Mouse (Mus musculus) cortical plate, adult 2 months (tissue): ENCODE data around the gene Dhtkd1.

Experiments used
- CTCF ChIP-seq: fragments of 200-500 bp; IDR thresholded peaks from 2 replicates; pipeline ENCODE4 v1.5.1; 2011; ENCODE audit warnings: mild to moderate bottlenecking, control low read depth, low read length; ENCODE audit not compliant: insufficient read depth; ENCODE audit errors: extremely low read depth
- POLR2A ChIP-seq: fragments of 200-500 bp; IDR thresholded peaks from 2 replicates; pipeline ENCODE4 v1.6.1; 2011; ENCODE audit warnings: mild to moderate bottlenecking, low read length, control low read depth; ENCODE audit not compliant: insufficient read depth; ENCODE audit errors: extremely low read depth

DNA sequence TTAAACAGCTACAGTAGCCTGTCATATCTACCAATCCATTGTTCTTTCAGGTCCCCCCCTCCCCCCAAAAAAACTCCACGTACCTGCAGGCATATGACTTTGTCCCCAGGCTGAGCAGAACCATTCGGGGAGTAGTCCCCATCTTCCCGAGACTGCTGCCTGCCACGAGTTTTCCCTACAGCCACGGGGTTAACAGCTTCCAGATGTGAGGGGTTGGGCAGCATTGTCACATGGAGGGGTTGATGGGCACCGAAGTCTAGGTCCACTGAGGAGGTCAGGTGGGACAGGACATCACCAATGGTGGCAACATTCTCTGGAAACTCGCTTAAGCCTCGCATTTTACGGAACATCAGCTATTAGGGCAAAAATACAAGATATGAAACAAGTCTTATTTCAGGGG lies 18.8 kb downstream of the Dhtkd1 start:
- no peak for TF ChIP-seq POLR2A
- no peak for TF ChIP-seq CTCF
